Mouse (Mus musculus): Measurements from ENCODE around the gene Plcb4. TPM values are rescaled to one million over a fixed set of nuclear protein-coding genes. Genes with fewer than 3 reads are reported as not detected.

Gene Plcb4
- total RNA-seq (2014; rRNA removed) (62.0 and 66.6 TPM in 2 replicates), polyA plus RNA-seq (2015; fragmentation: Nextera tagmentation; extraction: Ambion mirVana) (26.1 and 31.4 TPM in 2 replicates)

DNA sequence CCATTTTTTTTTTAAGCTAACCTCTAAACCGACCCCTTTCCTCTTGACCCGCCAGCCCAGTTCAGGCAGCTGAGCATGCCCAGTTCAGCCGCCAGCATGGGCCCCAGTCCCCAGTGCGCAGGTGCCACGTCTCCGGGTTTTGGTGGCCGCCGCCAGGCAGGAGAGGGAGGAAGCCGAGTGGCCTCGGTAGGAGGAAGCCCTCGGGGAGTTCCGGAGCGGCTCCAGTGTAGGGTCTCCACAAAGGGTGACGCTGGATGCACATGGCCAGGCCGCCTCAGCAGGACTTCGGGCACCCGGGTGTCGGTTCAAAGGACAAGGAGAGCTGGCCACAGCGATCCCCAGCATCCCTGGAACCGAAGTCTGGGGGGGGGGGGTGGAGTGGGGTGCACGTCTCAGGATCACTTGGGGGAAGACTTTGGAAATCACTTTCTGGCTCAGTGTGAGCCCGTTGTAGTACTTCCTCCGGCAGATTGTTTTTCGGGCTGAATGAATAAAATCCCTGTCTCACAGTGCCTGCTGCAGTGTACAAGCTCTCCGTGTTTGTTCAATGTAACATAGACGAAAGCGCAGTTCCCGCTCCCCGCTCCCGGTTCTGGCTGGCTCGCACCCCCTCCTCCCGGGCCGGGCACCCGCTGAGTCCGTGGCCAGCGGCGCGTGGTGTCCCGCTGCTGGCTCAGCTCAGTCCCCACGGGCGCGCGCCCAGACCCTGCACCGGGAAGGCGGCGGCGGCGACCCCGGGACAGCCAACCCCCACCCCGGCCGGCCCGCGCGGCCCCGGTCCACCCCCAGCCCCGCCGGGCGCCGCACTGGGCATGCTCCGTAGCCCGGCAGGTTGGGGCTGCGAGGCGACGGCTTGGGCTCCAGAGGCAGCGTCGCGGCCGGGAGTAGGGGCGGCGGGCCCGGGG is at the start of gene Plcb4:
Gene Plcb4 (plus strand): TSS at position 526 of the 905 bp plus-strand sequence.
- peak within 1 kb of the TSS; percentile 76 for H3K4me2 ChIP-seq (ENCODE audit: low read depth, low read length, poor library complexity, severe bottlenecking)
- H3K27me3 ChIP-seq (ENCODE audit: insufficient read depth, low read length) = no peaks in the 10 kb centered on the region
- under 1% methylated on average over 59 of the region's 71 CpGs for WGBS
- peak within 1 kb of the TSS; percentile 80 for H3K4me3 ChIP-seq (ENCODE audit: low read depth, low read length)
- DNase-seq (ENCODE audit: low spot score) (peak; percentile 88), ATAC-seq (ENCODE audit: low FRiP score) (peak; percentile 93)
- H3K4me1 ChIP-seq (ENCODE audit: insufficient read depth, low read length) = no peaks in the 10 kb centered on the region
- no peaks in the 10 kb centered on the region for H3K9me3 ChIP-seq (ENCODE audit: low read length)
- TF ChIP-seq CTCF (IDR thresholded peaks at IDR 0.05) = no peak
- peak within 1 kb of the TSS; percentile 90 for H3K9ac ChIP-seq (replicated peaks; ENCODE audit: low read length, poor library complexity, severe bottlenecking)
- peak within 1 kb of the TSS; percentile 98 for H3K27ac ChIP-seq (ENCODE audit: low read depth, low read length)
- H3K36me3 ChIP-seq (ENCODE audit: insufficient read depth, low read length) = no peaks in the 10 kb centered on the region

GRCm38 (mm10) chr2:135614651-135615261 is 44.1 kb upstream of the Plcb4 start:
- no peak overlapping the region for H3K27ac ChIP-seq (ENCODE audit: low read depth, low read length)
- H3K4me1 ChIP-seq (ENCODE audit: insufficient read depth, low read length) = no peaks in the 10 kb centered on the region
- H3K9me3 ChIP-seq (ENCODE audit: low read length) = no peaks in the 10 kb centered on the region
- 8% methylated on average over 4 of the region's 4 CpGs for WGBS
- no peak overlapping the region for H3K4me3 ChIP-seq (ENCODE audit: low read depth, low read length)
- H3K36me3 ChIP-seq (ENCODE audit: insufficient read depth, low read length) = no peaks in the 10 kb centered on the region
- ATAC-seq (ENCODE audit: low FRiP score) (no peak), DNase-seq (ENCODE audit: low spot score) (no peak)
- no peak overlapping the region for H3K9ac ChIP-seq (replicated peaks; ENCODE audit: low read length, poor library complexity, severe bottlenecking)
- no peak overlapping the region for H3K4me2 ChIP-seq (ENCODE audit: low read depth, low read length, poor library complexity, severe bottlenecking)
- TF ChIP-seq CTCF (IDR thresholded peaks at IDR 0.05) = no peak
- no peaks in the 10 kb centered on the region for H3K27me3 ChIP-seq (ENCODE audit: insufficient read depth, low read length)

GRCm38 (mm10) chr2:135616090-135616489 is 42.7 kb upstream of the Plcb4 start:
- Histone ChIP-seq H3K9ac (replicated peaks; ENCODE audit: low read length, poor library complexity, severe bottlenecking) (no peak overlapping the region), H3K4me2 (ENCODE audit: low read depth, low read length, poor library complexity, severe bottlenecking) (no peak overlapping the region), H3K4me1 (ENCODE audit: insufficient read depth, low read length) (no peaks in the 10 kb centered on the region), H3K4me3 (ENCODE audit: low read depth, low read length) (no peak overlapping the region), H3K27me3 (ENCODE audit: insufficient read depth, low read length) (no peaks in the 10 kb centered on the region), H3K27ac (ENCODE audit: low read depth, low read length) (no peak overlapping the region), H3K36me3 (ENCODE audit: insufficient read depth, low read length) (no peaks in the 10 kb centered on the region), H3K9me3 (ENCODE audit: low read length) (no peaks in the 10 kb centered on the region)
- DNase-seq (ENCODE audit: low spot score) (no peak), ATAC-seq (ENCODE audit: low FRiP score) (no peak)
- no peak for TF ChIP-seq CTCF (IDR thresholded peaks at IDR 0.05)
- WGBS = 86% methylated on average over 1 of the region's 1 CpGs

DNA sequence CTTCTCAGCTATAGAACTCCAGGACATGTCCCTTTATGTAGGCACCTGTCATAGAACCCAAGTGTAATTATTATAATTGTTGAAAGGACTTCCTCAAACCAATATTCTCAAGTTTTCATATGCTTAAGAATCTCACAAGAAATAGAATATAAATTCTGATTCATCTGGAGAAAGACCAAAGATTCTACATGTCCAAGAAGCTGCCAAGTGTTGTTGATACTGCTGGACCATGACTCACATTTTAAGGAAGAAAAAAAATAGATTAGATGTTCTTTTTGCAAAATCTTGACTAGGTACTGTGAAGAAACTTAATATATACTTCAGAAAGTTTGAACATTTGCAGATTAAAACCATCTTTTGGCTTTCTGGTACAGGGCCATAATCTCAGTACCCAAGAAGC is 40.3 kb upstream of the Plcb4 start:
- Histone ChIP-seq H3K4me3 (ENCODE audit: low read depth, low read length) (no peak overlapping the region), H3K9me3 (ENCODE audit: low read length) (no peaks in the 10 kb centered on the region), H3K27me3 (ENCODE audit: insufficient read depth, low read length) (no peaks in the 10 kb centered on the region), H3K4me2 (ENCODE audit: low read depth, low read length, poor library complexity, severe bottlenecking) (no peak overlapping the region), H3K36me3 (ENCODE audit: insufficient read depth, low read length) (no peaks in the 10 kb centered on the region), H3K4me1 (ENCODE audit: insufficient read depth, low read length) (no peaks in the 10 kb centered on the region), H3K9ac (replicated peaks; ENCODE audit: low read length, poor library complexity, severe bottlenecking) (no peak overlapping the region), H3K27ac (ENCODE audit: low read depth, low read length) (no peak overlapping the region)
- ATAC-seq (ENCODE audit: low FRiP score) = no peak
- TF ChIP-seq CTCF (IDR thresholded peaks at IDR 0.05) = no peak
- DNase-seq (ENCODE audit: low spot score) = no peak

DNA sequence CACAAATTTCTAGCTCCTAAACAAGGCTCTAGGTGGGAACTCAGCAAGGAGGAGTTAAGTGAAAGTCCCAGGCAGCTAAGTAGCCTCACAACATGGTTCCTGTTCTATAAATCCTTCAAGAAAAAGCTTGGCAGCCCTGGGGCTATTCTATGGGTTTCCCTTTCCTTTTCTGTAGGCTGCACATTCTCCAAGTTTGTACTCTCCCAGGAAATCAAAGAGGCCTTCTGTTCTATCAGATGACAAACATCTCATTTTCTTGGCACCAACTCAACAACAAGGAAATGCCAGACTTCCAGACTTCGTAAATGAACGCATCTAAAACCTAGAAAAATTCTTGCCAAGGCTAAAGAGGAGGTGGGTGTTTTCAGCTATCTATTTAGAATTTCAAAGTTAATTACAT is 38.9 kb upstream of the Plcb4 start:
- Histone ChIP-seq H3K9me3 (ENCODE audit: low read length) (no peaks in the 10 kb centered on the region), H3K36me3 (ENCODE audit: insufficient read depth, low read length) (no peaks in the 10 kb centered on the region), H3K27ac (ENCODE audit: low read depth, low read length) (no peak overlapping the region), H3K4me2 (ENCODE audit: low read depth, low read length, poor library complexity, severe bottlenecking) (no peak overlapping the region), H3K4me1 (ENCODE audit: insufficient read depth, low read length) (no peaks in the 10 kb centered on the region), H3K27me3 (ENCODE audit: insufficient read depth, low read length) (no peaks in the 10 kb centered on the region), H3K4me3 (ENCODE audit: low read depth, low read length) (no peak overlapping the region), H3K9ac (replicated peaks; ENCODE audit: low read length, poor library complexity, severe bottlenecking) (no peak overlapping the region)
- no peak for TF ChIP-seq CTCF (IDR thresholded peaks at IDR 0.05)
- no peak for ATAC-seq (ENCODE audit: low FRiP score)
- 64% methylated on average over 2 of the region's 2 CpGs for WGBS
- DNase-seq (ENCODE audit: low spot score) = peak; percentile 28

GRCm38 (mm10) chr2:135627821-135628220 is 31.0 kb upstream of the Plcb4 start:
- Histone ChIP-seq H3K9ac (replicated peaks; ENCODE audit: low read length, poor library complexity, severe bottlenecking) (no peak overlapping the region), H3K4me2 (ENCODE audit: low read depth, low read length, poor library complexity, severe bottlenecking) (no peak overlapping the region), H3K4me1 (ENCODE audit: insufficient read depth, low read length) (no peaks in the 10 kb centered on the region), H3K27me3 (ENCODE audit: insufficient read depth, low read length) (no peaks in the 10 kb centered on the region), H3K9me3 (ENCODE audit: low read length) (no peaks in the 10 kb centered on the region), H3K4me3 (ENCODE audit: low read depth, low read length) (no peak overlapping the region), H3K36me3 (ENCODE audit: insufficient read depth, low read length) (no peaks in the 10 kb centered on the region), H3K27ac (ENCODE audit: low read depth, low read length) (no peak overlapping the region)
- DNase-seq (ENCODE audit: low spot score) (no peak), ATAC-seq (ENCODE audit: low FRiP score) (no peak)
- TF ChIP-seq CTCF (IDR thresholded peaks at IDR 0.05) = no peak
- WGBS = 65% methylated on average over 2 of the region's 2 CpGs
